Mouse (Mus musculus): ENCODE measurements at regions not wholly inside any gene's neighbourhood (a gene's known extent, or its start where the extent isn't known, plus 50 kb on each side); places are given as distances from the start of the nearest gene placed in this dataset.

- no peak for DNase-seq (ENCODE audit: low read depth)
These were observed 69.5 kb downstream of the Aldh8a1 start for GRCm38 (mm10) chr10:21446641-21447040.

GRCm38 (mm10) chr10:21448132-21448531 is 71.0 kb downstream of the Aldh8a1 start:
- DNase-seq (ENCODE audit: low read depth): no peak

GRCm38 (mm10) chr10:21448942-21449341 is 71.9 kb downstream of the Aldh8a1 start:
- DNase-seq (ENCODE audit: low read depth): no peak

GRCm38 (mm10) chr10:21452611-21453010 is 75.5 kb downstream of the Aldh8a1 start:
- no peak for DNase-seq (ENCODE audit: low read depth)

GRCm38 (mm10) chr10:21453527-21453926 is 76.4 kb downstream of the Aldh8a1 start:
- no peak for DNase-seq (ENCODE audit: low read depth)

- no peak for DNase-seq (ENCODE audit: low read depth)
These were observed 77.1 kb downstream of the Aldh8a1 start for GRCm38 (mm10) chr10:21454153-21454552.

GRCm38 (mm10) chr10:21454757-21455156 is 77.7 kb downstream of the Aldh8a1 start:
- DNase-seq (ENCODE audit: low read depth): no peak

GRCm38 (mm10) chr10:21455863-21456262 is 78.8 kb downstream of the Aldh8a1 start:
- no peak for DNase-seq (ENCODE audit: low read depth)

GRCm38 (mm10) chr10:21456359-21456758 is 79.3 kb downstream of the Aldh8a1 start:
- no peak for DNase-seq (ENCODE audit: low read depth)

GRCm38 (mm10) chr10:21456991-21457390 is 79.9 kb downstream of the Aldh8a1 start:
- no peak for DNase-seq (ENCODE audit: low read depth)

GRCm38 (mm10) chr10:21458608-21459007 is 81.5 kb downstream of the Aldh8a1 start:
- no peak for DNase-seq (ENCODE audit: low read depth)

DNA sequence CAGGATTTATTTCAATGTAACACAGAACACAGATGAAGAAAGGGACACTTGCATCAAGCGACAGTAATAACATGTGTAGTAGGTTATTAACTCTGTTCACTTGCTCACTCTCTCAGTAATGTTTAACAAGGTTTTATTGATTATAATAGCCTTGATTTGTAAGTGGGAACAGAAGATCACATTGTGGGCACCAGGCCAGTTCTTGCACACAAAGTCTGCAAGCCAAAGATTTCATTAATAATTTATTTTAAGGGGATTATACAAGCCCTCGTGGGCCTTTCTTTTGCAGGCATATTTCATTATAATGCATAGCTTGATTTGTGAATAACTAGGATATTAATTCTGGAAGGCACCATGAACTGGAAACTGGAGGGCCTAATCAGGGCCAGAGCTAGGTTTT is 83.0 kb downstream of the Aldh8a1 start:
- no peak for DNase-seq (ENCODE audit: low read depth)

DNA sequence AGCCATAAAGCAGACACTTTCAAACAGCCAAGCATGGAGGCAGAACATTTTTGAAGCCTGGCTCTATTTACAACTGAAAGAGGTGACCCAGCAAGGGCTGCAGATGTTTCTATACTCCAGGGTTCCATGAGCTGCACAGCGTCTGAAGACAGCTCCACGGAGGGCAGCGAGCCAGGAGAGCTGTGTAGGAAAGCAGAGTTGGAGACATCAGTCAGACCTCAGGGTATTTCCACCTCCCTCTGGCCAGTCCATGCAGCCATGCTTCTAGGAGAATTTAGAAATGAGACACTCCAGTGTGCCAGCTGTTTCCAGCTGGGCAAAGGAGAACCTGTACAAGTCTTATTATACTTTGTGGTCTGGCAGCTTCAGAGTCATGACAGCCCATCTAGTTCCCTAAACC is 85.8 kb downstream of the Aldh8a1 start:
- no peak for DNase-seq (ENCODE audit: low read depth)

DNA sequence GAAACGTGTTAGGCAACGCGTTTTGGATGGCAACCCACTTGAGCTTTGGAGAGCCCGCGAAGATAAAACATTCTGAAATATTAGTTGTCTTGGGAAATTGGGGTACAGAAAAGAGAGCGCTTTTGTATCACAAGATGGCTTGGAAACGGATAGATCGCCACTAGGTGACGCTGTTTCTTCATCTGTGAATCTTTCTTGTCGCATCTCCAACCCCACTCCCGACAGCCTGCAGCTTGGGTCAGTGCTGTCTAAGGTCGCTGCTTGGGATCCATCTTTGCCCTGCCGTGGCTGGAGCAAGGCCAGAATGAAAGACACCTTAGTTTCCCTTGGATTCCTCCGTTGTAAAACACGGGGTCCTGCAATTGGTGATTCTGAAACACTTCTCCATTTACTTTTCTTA is 88.3 kb downstream of the Aldh8a1 start:
- DNase-seq (ENCODE audit: low read depth): peak; percentile 91

GRCm38 (mm10) chr10:21465806-21466377 is 88.8 kb downstream of the Aldh8a1 start:
- no peak for DNase-seq (ENCODE audit: low read depth)

DNA sequence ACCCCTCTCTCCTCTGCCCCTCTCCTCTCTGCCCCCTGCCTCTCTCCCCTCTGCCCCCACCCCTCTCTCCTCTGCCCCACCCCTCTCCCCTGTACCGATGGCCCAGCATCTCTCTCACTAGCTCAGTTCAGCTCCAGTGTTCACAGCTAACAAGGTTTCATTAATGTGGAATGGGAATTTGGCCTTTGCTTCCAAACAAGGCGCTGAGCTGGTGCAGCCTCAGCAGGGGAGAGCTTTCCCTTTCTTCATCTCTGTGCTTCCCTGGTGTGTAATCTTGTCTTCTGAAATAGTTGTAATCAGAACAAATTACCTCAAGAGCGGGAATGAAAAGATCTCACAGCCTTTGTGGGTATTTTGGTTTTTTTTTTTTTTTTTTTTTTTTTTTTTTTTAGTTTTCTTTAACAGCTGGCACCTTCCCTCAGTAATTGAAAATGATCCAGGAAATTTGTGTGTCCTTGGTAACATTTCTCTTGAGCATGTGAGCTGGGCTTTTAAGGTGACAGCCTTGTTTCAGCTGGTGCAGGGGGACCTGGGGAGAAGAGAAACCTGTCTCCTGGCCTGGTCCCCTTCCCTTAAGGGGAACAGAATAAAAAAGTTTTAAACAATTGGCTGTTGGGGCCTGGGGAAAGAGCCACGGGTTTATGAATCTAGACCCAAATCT is 90.5 kb downstream of the Aldh8a1 start:
- DNase-seq (ENCODE audit: low read depth): no peak

DNA sequence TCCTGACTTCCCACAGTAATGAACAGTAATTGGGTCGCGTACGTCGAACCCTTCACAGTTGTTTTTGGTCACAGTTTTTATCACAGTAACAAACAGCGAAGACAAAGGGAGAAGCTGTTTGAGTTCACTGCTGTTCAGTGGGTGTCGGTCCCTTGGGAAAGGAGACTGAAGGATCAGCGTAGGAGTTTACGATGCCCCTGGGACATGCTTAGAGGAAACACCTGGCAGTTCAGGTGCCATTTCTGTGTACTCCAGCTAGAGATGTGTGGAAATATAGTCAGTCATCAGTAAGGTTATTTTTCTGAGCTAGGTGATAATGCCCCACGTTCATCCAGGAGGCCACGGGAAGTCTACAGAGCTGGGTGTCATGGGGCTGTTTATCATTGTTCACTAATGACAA is 91.3 kb downstream of the Aldh8a1 start:
- no peak for DNase-seq (ENCODE audit: low read depth)

DNA sequence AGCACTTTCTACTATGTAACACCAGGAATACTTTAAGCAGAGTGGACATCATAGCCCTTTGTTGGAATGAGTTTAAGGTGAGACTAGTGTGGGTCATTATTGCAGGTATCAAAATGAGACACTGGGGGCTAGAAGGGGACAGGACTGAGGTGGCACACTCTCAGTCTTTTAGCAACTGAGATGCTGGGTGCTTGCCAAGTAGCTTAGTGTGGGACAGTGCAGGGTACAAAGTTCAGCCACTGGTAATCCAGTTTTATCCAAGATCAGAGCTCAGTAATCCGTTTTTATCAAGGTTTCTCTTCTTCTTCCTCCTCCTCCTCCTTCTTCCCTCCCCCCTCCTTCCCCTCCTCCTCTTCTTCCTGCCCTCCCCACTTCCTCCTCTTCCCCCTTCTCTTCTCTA is 92.9 kb downstream of the Aldh8a1 start:
- DNase-seq (ENCODE audit: low read depth): no peak

GRCm38 (mm10) chr10:21470589-21470988 is 93.5 kb downstream of the Aldh8a1 start:
- DNase-seq (ENCODE audit: low read depth): peak; percentile 17

- no peak for DNase-seq (ENCODE audit: low read depth)
These were observed 97.2 kb downstream of the Aldh8a1 start for GRCm38 (mm10) chr10:21474242-21474641.

GRCm38 (mm10) chr10:21478004-21478403 is 100.9 kb downstream of the Aldh8a1 start:
- no peak for DNase-seq (ENCODE audit: low read depth)

DNA sequence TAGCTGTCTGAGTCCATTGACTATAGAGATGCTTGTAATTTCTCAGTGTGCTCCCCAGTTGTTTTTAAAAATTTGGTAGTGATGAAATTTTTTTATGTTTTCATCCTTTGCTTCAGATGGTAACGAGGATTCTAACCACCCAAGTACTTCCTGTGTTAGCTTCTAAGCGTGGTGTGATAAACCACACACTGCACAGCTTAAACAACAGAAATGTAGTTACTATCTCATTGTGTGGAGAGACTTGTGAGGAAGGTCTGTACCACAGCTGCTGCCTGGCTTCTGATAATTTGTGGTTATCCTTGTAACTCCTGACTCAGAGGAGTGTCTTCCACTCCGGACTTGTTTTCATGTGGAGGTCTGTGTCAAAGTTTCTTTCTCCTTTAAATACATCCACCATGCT is 102.3 kb downstream of the Aldh8a1 start:
- DNase-seq (ENCODE audit: low read depth): peak; percentile 61

- DNase-seq (ENCODE audit: low read depth): no peak
These were observed 104.2 kb downstream of the Aldh8a1 start for GRCm38 (mm10) chr10:21481255-21481654.

DNA sequence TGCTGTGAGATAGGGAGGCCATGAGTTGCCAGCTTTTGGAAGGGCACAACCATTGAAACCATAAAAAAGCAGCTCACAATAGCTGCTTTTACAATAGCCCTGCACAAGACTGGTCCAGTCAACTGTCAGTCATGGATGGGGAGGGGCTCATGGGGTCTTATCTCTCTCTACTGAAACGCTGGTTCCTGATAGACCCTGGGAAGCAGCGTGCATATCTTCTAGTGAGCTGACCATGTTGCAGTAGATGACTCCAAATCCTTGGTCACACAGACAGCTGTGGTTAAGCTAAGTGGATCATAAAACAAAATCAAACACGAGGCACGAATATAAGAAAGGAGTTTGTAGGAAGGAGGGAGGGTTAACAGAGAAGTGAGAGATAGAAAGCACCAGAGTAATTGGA is 105.0 kb downstream of the Aldh8a1 start:
- no peak for DNase-seq (ENCODE audit: low read depth)
